Mouse (Mus musculus) layer of hippocampus, postnatal 25 days (tissue): ENCODE measurements around the gene Cstad. TPM values are rescaled to one million over a fixed set of nuclear protein-coding genes. Genes with fewer than 3 reads are reported as not detected.

Experiments
- DNase-seq, 2 experiments: peaks; one replicate each; pipeline ENCODE4 v3.0.0; 2022; ENCODE audit warnings: mixed read lengths in 2 of 2, low spot score in 1 of 2; ENCODE audit errors: extremely low spot score in 1 of 2
- total RNA-seq, 2 experiments: library from RNA; stranded (reverse); gene quantifications; 2 replicates each; pipeline ENCODE4 v1.2.3; 2021

Gene Cstad
- total RNA-seq: 10 to 100 TPM in 1 of 2 experiments, 1 to 10 TPM in 1; 3.0 to 10.3 TPM

DNA sequence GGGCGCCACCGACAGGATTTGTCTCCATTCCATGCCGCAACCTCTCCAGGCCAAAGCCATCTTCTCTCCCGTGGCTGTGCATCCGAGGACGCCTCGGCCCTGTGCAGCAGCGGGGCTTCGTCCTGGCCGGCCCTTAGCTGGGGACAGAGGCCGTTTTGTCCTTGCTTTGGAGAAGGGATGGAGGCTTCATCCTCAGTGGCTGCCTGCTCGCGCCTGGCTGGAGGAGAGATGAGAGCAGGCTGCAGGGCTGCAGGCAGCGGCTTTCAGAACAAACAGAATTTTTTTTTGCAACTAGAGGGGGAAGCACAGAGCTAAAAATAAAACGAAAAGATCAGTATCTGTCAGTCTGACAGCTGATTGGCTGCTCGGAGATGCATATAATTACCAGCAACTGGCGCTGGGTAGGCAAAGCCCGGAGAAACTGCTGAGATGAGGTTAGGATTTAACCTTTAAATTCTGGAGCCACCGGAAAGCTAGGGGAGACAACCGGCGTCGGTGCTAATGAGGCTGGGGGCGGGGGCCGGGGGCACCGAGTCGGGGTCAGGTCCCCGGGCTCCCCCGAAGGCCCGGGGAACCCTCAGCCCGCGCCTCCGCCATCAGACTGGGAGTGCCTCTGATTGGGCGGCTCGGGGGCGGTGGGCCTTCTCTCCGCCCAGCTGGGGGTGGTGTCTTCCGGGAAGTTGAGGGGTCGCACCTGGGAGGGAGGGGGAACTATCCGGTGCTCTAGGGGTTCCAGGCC, at the start of gene Cstad:
TSS of gene Cstad (plus strand) at position 400 of the 739 bp plus-strand sequence.
- peak; percentile 65 to 72 for DNase-seq

DNA sequence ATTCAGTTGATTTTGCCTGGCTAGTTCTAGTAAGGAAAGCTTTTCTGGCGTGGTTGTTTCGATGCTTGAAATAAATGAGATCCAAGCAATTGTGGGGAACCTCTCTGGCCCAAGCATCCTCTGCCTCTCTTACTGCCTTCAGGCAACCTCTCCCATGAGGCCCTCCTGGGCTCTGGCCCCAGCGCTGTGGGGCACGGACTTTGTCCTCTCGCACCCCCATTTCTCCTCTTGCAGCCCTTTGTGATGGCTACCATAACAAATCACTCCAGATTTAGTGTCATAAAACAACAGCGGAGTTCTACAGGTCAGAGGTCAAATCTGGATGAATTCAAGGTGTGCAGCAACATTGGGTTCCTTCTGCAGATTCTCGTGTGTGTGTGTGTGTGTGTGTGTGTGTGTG, 49.1 kb upstream of the Cstad start:
- no peak for DNase-seq

DNA sequence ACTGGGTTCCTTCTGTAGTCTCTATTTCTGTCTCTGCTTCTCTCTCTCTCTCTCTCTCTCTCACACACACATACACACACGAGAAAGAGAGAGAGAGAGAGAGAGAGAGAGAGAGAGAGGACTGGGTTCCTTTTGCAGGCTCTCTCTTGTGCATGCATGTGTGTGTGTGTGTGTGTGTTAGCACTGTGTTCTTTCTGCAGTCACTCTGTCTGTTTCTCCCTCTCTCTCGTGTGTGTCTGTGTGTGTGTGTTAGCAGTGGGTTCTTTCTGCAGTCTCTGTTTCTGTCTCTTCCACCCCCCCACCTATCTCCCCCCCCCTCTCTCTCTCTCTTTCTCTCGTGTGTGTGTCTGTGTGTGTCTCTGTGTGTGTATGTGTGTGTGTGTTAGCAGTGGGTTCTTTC, 48.6 kb upstream of the Cstad start:
- no peak for DNase-seq

DNA sequence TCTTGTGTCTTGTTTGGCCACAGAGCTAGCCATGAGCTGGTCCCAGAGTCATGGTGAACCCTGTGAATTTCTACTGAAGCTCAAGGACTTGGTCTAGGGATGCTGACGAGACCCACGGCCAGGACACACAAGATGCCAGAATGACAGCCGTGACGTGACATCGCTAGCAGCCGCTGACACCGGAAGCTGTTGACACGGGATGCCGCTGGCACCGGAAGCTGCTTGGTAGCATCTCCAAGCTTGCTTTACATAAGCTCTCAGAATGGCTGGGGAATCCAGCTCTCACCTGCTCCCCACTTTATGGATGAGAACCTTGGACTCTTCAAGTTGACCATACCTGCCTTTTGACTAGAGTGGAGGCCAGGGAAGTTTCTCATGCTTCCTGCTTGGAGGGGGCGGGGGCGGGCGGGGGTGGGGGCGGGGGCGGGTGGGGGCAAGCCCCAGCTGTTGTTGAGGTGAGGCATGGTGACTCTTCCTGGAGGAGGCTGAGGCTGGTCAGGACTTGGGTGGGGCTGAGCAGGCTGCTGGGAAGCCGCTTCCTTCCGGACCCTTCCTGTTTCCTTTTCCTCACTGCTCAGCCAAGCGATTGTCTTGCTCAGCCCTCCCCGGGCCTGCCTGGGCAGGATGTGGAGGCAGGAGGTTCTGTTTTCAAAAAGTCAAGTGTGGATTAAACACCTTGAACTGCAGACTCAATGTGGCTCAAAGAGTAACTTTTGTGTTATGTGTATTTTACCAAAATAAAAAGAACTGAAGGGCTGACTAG, 47.2 kb upstream of the Cstad start:
- DNase-seq: no peak

DNA sequence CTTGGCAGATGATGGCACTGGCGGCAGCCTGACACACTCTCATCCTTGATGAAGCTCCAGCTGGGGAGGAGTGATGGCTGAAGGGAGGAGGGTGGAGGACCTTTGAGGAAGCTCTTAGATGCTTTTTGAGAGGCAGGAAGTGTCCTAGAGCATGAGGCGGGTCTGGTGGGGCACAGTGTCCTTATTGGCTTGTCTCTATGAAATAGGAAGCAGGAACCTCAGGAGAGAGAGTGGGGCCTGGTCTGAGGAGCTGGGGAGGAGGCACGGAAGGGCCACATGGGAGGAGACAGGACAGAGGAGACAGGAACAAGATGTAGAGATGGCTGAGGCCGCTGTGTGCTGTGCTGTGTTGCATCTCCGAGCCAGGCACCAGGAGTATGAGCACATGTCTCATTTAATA, 43.3 kb upstream of the Cstad start:
- no peak for DNase-seq

DNA sequence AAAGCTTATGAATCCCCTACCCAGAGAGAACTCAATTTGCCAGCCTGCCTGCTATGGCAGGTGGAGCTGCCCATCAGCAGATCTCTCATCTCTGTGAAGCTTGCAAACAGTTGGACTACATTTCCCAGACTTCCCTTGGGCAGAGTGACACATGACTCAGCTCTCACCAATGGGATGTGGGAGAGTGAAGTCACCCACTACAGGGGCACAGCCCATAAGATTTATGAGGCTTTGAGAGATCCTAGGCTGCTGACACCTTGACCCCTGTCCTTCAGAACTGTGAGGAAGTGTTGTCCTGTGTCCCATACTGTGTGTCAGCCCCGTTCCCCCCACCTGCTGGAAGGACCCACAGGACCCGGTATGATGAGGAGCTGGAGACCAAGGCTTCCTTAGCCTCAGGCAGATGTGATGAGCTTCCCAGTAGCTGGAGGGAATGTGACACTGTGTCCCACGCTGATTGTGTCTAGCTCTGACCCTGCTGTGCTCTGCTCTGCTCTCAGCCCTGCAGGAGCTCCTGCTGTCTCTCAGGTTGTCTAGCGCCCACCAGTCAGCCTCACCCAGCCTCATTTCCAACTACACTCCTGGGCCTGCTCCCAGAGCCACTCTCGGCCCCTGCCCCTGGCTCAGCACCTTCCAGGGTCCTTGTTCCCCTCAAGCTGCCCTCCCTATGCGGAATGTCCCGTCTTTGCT, 40.8 kb upstream of the Cstad start:
- peak; percentile 33 to 49 for DNase-seq

DNA sequence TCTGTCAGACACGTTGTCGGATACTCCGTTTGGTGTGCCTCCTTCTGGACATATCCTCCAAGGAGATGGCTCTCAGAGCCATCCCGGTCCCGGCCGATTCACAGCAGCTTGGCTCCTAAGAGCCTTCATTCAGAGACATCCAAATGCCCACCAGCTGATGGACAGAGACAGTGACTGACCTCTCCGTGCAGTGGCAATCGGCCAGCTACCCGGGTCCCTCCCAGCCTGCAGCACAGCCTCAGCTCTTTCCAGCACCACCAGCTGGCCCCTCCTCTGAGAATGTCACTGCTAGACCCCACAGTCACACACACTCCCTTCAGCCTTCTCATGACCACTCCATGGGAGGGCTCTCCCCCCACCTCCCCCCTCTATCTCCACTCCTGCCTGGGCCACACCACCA, 39.6 kb upstream of the Cstad start:
- no peak for DNase-seq

DNA sequence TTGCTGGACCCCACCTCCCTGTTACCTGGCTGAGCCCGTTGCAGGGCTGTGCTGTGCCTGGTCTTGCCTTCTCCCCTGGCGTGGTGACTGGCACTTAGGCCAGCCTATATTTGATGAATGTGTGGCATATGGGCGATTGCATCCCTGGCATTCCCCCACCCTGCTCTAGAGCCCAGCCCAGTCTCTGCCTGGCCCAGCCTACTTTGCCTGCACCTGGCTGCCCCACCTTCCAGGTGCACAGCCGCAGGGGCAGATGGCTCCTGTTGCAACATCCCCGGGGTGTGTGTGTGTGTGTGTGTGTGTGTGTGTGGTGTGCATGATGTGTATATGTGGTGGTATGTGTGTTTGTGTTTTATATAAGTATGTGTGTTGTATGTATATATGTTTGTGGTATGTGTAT, 38.3 kb upstream of the Cstad start:
- DNase-seq: no peak

DNA sequence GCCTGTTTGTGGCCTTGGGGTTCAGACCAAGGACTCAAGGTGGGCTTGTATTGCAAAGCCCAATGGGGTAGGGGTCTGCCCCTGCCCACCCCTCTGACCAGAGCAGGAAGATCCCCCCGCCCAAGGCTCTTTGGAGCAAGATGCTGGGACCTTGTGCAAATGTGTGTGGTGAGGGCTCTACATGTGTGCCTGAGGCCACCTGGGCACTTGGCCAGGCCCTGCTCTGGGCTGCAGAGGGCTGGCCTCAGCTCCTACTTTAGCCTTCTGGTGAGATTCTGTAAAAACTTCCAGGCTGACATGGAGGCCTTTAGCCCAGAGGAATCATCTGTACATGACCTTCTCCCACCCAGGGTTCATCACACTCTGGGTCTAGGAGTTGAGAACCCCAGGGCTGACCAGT, 35.3 kb upstream of the Cstad start:
- no peak for DNase-seq

DNA sequence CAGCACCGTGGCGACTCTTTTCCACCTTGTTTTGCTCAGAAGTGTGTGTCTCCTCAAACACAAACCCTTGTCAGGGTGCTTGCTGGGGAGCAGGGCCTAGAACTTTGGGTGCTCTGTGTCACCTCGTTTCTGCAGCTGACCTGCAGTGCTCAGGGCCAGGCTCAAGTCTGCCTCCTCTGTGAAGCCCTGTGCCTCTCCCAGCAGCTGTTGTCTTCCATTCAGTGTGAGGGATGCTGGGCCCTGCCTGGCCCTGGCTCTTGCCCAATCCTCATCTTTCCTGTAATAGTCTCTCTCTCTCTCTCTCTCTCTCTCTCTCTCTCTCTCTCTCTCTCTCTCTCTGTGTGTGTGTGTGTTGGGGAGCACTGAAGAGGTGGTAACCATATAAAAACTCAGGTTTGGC, 32.3 kb upstream of the Cstad start:
- no peak for DNase-seq

DNA sequence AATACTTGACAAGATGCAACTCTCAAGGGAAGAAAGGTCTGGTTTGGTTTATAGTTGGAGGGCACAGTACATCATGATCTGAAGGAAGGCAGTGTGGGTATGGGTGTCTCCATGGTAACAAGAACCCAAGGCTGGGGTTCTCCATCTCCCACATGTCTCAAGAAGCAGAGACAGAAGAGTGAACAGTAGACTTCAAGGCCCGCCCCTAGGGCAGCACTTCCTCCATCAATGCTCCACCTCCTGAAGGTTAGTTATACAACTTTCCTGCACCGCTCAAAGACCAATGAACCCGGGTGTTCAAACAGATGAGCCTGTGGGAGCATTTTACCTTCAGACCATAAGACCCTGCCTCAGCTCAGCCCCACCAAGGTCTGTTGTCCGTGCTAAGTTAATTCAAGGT, 23.2 kb upstream of the Cstad start:
- no peak for DNase-seq

DNA sequence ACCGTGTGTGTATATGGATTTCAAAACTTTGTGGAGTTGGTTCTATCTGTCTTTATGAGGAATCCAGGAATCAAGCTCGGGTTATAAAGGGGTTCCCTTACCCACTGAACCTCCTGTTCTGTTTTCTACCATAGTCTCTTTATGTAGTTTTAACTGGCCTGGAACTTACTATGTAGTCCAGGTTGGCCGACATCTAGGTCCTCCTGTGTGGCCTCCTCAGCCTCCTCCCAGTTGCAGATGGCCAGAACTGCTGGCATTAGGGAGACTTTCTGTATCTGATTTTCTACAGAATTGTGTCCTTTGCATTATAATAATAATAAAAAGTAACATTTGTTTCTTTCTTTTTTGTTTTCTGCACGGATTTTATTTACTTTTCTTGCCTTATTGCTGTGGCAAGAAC, 21.3 kb upstream of the Cstad start:
- no peak for DNase-seq

DNA sequence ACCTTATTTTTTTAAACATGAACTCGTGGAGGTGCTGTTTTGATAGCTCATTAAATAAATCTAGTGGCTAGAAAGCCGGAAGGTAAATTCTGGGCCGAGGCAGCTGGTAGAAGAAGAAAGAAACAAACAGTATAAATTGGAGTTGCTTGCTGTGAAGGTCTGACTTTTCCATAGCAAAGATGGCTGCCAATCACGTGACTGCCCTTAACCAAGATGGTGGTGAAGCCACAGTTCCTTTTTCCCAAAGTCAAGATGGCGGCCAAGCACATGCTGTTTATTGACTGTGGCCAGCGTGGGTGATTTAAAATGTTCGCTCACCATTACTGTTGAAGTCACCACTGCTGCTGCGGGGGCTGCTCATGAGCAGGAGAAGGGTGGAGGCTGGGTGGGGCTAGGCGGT, 17.8 kb upstream of the Cstad start:
- DNase-seq: no peak

DNA sequence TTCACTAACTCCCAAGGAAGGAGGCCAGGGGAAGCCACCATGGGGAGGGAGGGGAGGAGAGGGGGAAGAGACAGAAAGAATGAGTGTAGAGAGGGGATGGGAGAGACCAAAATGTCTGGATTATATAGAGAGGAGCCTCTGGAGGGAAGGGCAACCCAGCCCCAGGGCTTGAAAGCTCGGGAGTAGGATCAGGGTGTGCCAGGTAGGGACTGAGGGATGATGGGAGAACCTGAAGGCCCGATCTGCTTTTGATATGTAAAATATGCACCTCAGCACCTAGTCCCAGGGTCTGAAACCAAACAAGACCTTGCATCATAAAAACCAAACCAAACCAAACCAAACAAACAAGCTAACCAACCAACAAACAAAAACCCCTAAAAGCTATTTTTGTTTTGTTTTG, 16.8 kb upstream of the Cstad start:
- no peak for DNase-seq

DNA sequence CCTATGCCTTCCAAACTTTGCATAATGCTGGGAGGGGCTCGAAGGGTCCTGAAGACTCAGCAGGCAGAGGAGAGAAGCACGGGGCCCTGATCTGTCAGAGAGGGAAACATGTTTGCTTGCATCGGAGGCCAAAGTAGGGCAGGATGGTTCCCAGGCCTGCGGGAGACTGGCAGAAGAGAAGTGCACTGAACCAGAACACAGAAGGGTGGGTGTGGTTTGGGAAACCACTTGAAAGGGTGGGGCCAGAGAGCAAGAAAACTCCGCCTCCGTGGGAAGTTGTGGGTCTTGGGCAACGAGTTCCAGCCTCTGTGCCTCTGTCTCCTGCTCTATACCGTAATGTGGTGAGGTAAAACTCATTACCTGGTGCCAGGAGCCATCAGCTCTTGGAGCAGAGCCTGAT, 7.7 kb upstream of the Cstad start:
- no peak for DNase-seq

DNA sequence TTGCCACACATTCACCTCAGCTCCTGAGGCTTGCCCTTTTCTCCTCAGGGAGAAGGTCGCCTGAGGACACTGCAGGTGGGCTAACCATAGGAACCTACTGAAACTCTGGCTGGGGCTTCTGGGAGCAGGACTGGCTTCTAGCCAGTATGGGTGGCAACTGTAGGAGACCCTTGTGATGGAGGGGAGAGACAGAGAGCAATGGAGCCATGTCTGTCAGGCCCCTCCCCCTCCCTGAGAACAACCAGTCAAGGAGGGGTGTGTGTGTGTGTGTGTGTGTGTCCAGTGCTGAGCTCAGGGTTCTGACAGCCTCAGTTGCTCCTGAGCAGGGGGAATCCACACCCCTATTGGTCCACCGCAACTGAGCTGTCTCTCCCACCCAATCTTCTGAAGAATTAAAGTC, 7.2 kb upstream of the Cstad start:
- no peak for DNase-seq

DNA sequence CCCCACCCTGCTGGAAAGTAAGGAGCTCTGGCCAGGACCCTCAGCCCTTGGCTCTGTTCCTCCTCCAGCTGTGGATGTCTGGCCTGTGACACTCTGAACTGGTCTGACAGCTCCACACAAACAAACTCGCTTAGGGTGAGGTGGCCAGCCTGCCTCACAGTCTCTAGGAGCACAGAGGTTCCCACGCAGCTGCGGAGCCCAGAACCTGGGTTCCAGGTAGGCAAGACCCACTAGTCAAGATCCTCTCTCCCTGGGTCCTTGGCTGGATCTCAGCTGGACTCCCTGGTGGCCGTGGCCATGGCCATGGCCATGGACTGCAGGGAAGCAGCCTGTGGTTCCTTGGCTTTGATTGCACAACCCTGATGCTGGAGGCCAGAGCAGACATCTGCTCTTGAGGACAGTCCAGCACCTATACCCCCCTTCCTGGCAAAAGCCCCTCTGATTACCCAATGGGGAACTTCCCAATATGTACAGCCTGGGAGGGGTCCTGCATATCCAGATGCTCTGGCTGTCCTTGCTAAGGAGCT, 5.8 kb upstream of the Cstad start:
- DNase-seq: no peak

DNA sequence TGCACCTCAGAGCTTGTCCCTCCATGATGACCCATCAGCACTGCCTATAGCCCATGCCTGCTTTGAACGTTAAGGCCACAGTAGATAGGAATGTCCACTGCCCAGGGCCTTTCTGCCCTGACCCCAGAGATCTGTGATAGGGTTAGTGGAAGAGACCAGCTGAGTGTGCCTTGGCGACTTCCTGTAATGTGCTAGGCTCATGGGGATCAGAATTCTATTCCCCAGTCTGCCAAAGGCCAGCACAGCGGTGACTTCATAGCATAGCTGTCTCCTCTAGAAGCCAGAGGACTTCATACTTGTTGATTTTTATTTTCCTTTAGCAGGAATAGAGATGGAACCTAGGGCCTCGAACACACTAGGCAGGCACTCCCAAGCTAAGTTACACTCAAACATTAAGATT, 5.1 kb upstream of the Cstad start:
- no peak for DNase-seq

DNA sequence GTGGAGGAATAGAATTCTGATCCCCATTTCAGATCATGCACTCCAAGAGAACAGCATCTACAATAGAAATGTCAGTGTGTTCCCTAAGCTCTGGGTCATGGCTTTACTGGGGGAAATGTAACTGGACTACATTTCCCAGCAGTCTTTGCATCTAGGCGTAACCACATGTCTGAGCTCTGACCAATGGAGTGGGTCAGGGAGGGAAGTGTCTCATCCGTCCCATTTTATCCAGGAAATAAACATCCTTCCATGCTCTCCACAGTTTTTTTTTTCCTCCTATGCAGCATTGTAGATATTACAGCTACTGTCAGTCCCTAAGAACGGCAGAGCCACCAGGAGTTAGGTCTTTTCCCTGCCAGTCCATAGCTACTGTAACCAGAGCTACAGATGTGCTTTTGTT, 3.9 kb upstream of the Cstad start:
- no peak for DNase-seq

DNA sequence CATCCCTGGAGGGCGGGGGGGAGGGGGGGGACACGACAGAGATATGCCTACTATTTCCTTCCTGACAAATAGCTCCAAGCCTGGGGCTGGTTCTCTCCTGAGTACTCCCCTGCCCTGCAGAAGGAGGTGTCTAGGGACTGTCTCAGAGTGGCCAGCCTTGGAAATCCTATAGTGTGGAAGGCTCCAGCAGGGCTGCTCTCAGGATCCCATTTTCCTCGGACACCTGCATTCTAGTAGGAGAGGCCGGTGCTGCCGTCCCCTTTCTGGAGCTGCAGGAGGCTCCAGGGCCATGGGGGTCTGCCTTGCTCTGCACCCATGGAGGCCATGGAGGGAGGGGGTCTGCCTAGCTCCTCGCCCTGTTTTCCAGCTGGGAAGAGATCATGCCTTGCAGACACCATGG, 2.4 kb upstream of the Cstad start:
- no peak for DNase-seq

DNA sequence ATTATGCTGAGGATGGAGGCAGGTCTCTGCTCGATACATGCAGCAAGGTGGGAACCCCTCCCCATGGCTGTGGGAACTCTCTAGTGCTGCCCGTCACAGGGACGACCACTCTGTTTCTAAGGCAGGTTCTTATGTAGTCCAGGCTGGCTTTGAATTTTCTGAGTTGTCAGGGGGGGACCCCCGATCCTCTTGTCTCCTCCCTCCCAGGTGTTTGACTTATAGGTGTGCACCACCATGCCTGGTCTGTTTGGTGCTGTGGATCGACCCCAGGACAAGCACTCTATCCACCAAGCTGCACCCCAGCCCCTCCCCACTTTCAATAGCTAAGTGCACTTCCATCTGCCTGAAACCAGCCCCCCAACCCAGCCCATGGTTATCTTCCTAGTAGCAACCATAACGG, 1.9 kb upstream of the Cstad start:
- no peak for DNase-seq
